Mouse (Mus musculus): ENCODE data around the gene Tssk4. TPM values are rescaled to one million over a fixed set of nuclear protein-coding genes. Genes with fewer than 3 reads are reported as not detected.

Gene Tssk4
- polyA plus RNA-seq, 1 experiment: 1.6 TPM

DNA sequence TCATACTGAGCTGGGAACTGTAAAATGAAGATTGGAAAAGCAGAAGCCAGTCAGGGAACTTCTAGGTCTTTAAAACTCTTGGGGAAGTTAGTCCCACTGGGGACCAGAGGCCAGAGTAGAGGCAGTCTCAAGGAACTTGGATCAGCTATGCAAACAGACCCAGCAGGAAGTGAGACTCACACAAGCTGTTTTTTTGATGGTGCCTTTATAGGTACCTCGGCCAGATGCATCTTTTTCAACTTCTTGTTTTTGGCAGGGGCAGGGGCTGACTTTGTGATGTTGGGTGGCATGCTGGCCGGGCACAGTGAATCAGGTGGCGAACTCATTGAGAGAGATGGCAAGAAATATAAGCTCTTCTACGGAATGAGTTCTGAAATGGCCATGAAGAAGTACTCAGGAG, 27.6 kb downstream of the Tssk4 start:
- Histone ChIP-seq H3K4me3 (ENCODE audit: extremely low read depth, insufficient read depth, insufficient read length) (no peak overlapping the region), H3K27me3 (ENCODE audit: control insufficient read depth, insufficient read depth, low read length) (no peaks in the 10 kb centered on the region), H3K27ac (ENCODE audit: insufficient read depth, low read length) (no peak overlapping the region; the same call in 1 of the 2 replicates), H3K36me3 (ENCODE audit: control insufficient read depth, insufficient read depth, low read length) (peaks cover 21% of the 10 kb centered on the region), H3K4me1 (ENCODE audit: control insufficient read depth, insufficient read depth, insufficient read length) (peaks cover 5% of the 10 kb centered on the region; the same call in 1 of the 2 replicates)
- WGBS: 65% methylated on average over 4 of the region's 4 CpGs
- no peak for DNase-seq (ENCODE audit: low read depth in 1 of 2, low spot score in 2 of 2)
- TF ChIP-seq CTCF (IDR thresholded peaks at IDR 0.05; ENCODE audit: extremely low read depth, insufficient read depth, insufficient read length, insufficient replicate concordance): no peak
- no peak for TF ChIP-seq POLR2A (IDR thresholded peaks at IDR 0.05; ENCODE audit: low read depth, low read length)

GRCm38 (mm10) chr14:55681160-55682117, 31.5 kb downstream of the Tssk4 start, which contains the start of gene Tinf2:
Gene Tinf2, minus strand, starts transcription at chr14:55681820.
- TF ChIP-seq POLR2A (IDR thresholded peaks at IDR 0.05; ENCODE audit: low read depth, low read length) (no peak), CTCF (IDR thresholded peaks at IDR 0.05; ENCODE audit: extremely low read depth, insufficient read depth, insufficient read length, insufficient replicate concordance) (peak; percentile 64; the same call in 1 of the 2 replicates)
- under 1% methylated on average over 66 of the region's 66 CpGs for WGBS
- no peaks in the 10 kb centered on the region for H3K27me3 ChIP-seq (ENCODE audit: control insufficient read depth, insufficient read depth, low read length)

DNA sequence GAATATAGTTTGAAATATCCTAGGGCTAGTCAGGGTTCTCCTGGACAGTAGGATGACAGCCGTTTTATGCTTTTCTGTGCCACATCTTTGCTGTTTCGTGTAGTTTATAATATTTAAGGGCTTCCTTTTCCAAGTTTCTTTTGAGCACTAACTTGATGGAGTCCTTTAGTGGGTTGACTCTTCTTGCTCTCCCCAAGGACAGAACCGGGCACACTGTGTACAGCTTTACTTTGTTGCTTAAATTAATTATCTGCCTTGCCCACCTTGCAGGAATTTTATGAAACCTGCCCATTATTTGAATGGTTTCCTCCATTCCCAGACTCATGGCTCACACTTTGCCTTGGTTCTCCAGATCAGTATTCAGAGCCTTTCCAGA, 32.1 kb downstream of the Tssk4 start:
- WGBS: 8% methylated on average over 3 of the region's 3 CpGs
- no peak for DNase-seq (ENCODE audit: low read depth in 1 of 2, low spot score in 2 of 2)
- TF ChIP-seq POLR2A (IDR thresholded peaks at IDR 0.05; ENCODE audit: low read depth, low read length): no peak
- no peak for TF ChIP-seq CTCF (IDR thresholded peaks at IDR 0.05; ENCODE audit: extremely low read depth, insufficient read depth, insufficient read length, insufficient replicate concordance)
- no peaks in the 10 kb centered on the region for H3K27me3 ChIP-seq (ENCODE audit: control insufficient read depth, insufficient read depth, low read length)
- no peak overlapping the region for H3K27ac ChIP-seq (ENCODE audit: insufficient read depth, low read length)
- H3K4me1 ChIP-seq (ENCODE audit: control insufficient read depth, insufficient read depth, insufficient read length): peaks cover 3% of the 10 kb centered on the region; the same call in 1 of the 2 replicates
- peak overlapping the region; percentile 74 for H3K4me3 ChIP-seq (ENCODE audit: extremely low read depth, insufficient read depth, insufficient read length)
- H3K36me3 ChIP-seq (ENCODE audit: control insufficient read depth, insufficient read depth, low read length): peaks cover 18% of the 10 kb centered on the region

More at GRCm38 (mm10) chr14:55681160-55682117, 31.5 kb downstream of the Tssk4 start, which contains the start of gene Tinf2:
- Histone ChIP-seq H3K27ac (ENCODE audit: insufficient read depth, low read length) (peak within 1 kb of the TSS; percentile 90), H3K36me3 (ENCODE audit: control insufficient read depth, insufficient read depth, low read length) (peaks cover 20% of the 10 kb centered on the region), H3K4me1 (ENCODE audit: control insufficient read depth, insufficient read depth, insufficient read length) (peaks cover 3% of the 10 kb centered on the region; the same call in 1 of the 2 replicates), H3K4me3 (ENCODE audit: extremely low read depth, insufficient read depth, insufficient read length) (peak within 1 kb of the TSS; percentile 74)
- peak; percentile 88 to 94 for DNase-seq (ENCODE audit: low read depth in 1 of 2, low spot score in 2 of 2)

GRCm38 (mm10) chr14:55689433-55689832, 39.4 kb downstream of the Tssk4 start:
- no peak for TF ChIP-seq POLR2A (IDR thresholded peaks at IDR 0.05; ENCODE audit: low read depth, low read length)
- no peak for TF ChIP-seq CTCF (IDR thresholded peaks at IDR 0.05; ENCODE audit: extremely low read depth, insufficient read depth, insufficient read length, insufficient replicate concordance)
- 75% methylated on average over 10 of the region's 10 CpGs for WGBS
- H3K4me1 ChIP-seq (ENCODE audit: control insufficient read depth, insufficient read depth, insufficient read length): no peaks in the 10 kb centered on the region
- DNase-seq (ENCODE audit: low read depth in 1 of 2, low spot score in 2 of 2): no peak
- H3K27me3 ChIP-seq (ENCODE audit: control insufficient read depth, insufficient read depth, low read length): no peaks in the 10 kb centered on the region
- H3K36me3 ChIP-seq (ENCODE audit: control insufficient read depth, insufficient read depth, low read length): no peaks in the 10 kb centered on the region
- no peak overlapping the region for H3K27ac ChIP-seq (ENCODE audit: insufficient read depth, low read length)
- H3K4me3 ChIP-seq (ENCODE audit: extremely low read depth, insufficient read depth, insufficient read length): no peak overlapping the region

GRCm38 (mm10) chr14:55697226-55697625, 47.2 kb downstream of the Tssk4 start:
- no peak overlapping the region for H3K4me3 ChIP-seq (ENCODE audit: extremely low read depth, insufficient read depth, insufficient read length)
- H3K27me3 ChIP-seq (ENCODE audit: control insufficient read depth, insufficient read depth, low read length): no peaks in the 10 kb centered on the region
- H3K27ac ChIP-seq (ENCODE audit: insufficient read depth, low read length): no peak overlapping the region
- H3K36me3 ChIP-seq (ENCODE audit: control insufficient read depth, insufficient read depth, low read length): no peaks in the 10 kb centered on the region
- 56% methylated on average over 4 of the region's 4 CpGs for WGBS
- TF ChIP-seq POLR2A (IDR thresholded peaks at IDR 0.05; ENCODE audit: low read depth, low read length) (no peak), CTCF (IDR thresholded peaks at IDR 0.05; ENCODE audit: extremely low read depth, insufficient read depth, insufficient read length, insufficient replicate concordance) (no peak)
- DNase-seq (ENCODE audit: low read depth in 1 of 2, low spot score in 2 of 2): no peak
- H3K4me1 ChIP-seq (ENCODE audit: control insufficient read depth, insufficient read depth, insufficient read length): no peaks in the 10 kb centered on the region

DNA sequence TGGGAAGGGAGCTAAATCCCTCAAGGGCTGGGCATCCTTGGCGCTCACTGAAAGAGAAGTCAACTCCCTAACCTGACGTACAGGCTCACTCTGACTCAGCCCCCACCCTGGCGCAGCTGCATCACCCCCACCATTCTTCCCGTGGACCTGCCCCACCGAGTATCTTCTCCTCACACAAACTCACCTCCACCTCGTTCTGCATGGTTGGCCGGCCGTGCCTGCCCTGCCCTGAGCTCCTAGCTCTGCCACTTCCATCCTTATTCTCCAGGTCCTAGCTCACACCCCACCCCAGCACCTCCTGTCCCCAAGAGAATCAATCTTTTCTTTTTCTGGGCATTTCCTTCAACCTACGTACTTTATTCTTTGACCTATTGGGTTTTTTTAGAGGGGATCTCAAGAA, 51.1 kb downstream of the Tssk4 start:
- H3K27me3 ChIP-seq (ENCODE audit: control insufficient read depth, insufficient read depth, low read length): no peaks in the 10 kb centered on the region
- H3K36me3 ChIP-seq (ENCODE audit: control insufficient read depth, insufficient read depth, low read length): no peaks in the 10 kb centered on the region
- WGBS: 80% methylated on average over 9 of the region's 9 CpGs
- H3K4me1 ChIP-seq (ENCODE audit: control insufficient read depth, insufficient read depth, insufficient read length): no peaks in the 10 kb centered on the region
- no peak overlapping the region for H3K27ac ChIP-seq (ENCODE audit: insufficient read depth, low read length)
- H3K4me3 ChIP-seq (ENCODE audit: extremely low read depth, insufficient read depth, insufficient read length): no peak overlapping the region
- no peak for DNase-seq (ENCODE audit: low read depth in 1 of 2, low spot score in 2 of 2)
- no peak for TF ChIP-seq CTCF (IDR thresholded peaks at IDR 0.05; ENCODE audit: extremely low read depth, insufficient read depth, insufficient read length, insufficient replicate concordance)
- no peak for TF ChIP-seq POLR2A (IDR thresholded peaks at IDR 0.05; ENCODE audit: low read depth, low read length)

Other genes with a start within 250 kb of the Tssk4 start
- gene Dhrs4, start 171.4 kb upstream of the Tssk4 start, polyA plus RNA-seq (2012; rRNA removed): 18.5 and 21.0 TPM in 2 replicates
- 4.5 and 4.8 TPM in 2 replicates for gene Carmil3, start 159.5 kb upstream of the Tssk4 start, polyA plus RNA-seq (2012; rRNA removed)
- gene Cpne6, start 139.7 kb upstream of the Tssk4 start, polyA plus RNA-seq (2012; rRNA removed): 0.02 TPM in 1 of 2 replicates, not detected in the other
- gene Nrl, start 125.2 kb upstream of the Tssk4 start, polyA plus RNA-seq (2012; rRNA removed): 0.02 and 0.40 TPM in 2 replicates
- gene Pck2, start 109.9 kb upstream of the Tssk4 start, polyA plus RNA-seq (2012; rRNA removed): 47.9 and 53.3 TPM in 2 replicates
- gene Dcaf11, start 90.2 kb upstream of the Tssk4 start, polyA plus RNA-seq (2012; rRNA removed): 73.4 and 77.6 TPM in 2 replicates
- 5.6 and 6.3 TPM in 2 replicates for gene A730061H03Rik, start 89.8 kb upstream of the Tssk4 start, polyA plus RNA-seq (2012; rRNA removed)
- gene Fitm1, start 74.6 kb upstream of the Tssk4 start, polyA plus RNA-seq (2012; rRNA removed): 1.4 and 1.5 TPM in 2 replicates
- 101 and 118 TPM in 2 replicates for gene Psme1, start 72.1 kb upstream of the Tssk4 start, polyA plus RNA-seq (2012; rRNA removed)
- gene Emc9, start 64.9 kb upstream of the Tssk4 start, polyA plus RNA-seq (2012; rRNA removed): 14.5 and 15.0 TPM in 2 replicates
- 60.4 and 67.7 TPM in 2 replicates for gene Psme2, start 59.1 kb upstream of the Tssk4 start, polyA plus RNA-seq (2012; rRNA removed)
- 52.5 and 63.2 TPM in 2 replicates for gene Rnf31, start 58.5 kb upstream of the Tssk4 start, polyA plus RNA-seq (2012; rRNA removed)
- 101 and 154 TPM in 2 replicates for gene Irf9, start 46.6 kb upstream of the Tssk4 start, polyA plus RNA-seq (2012; rRNA removed)
- gene Rec8, start 32.1 kb upstream of the Tssk4 start, polyA plus RNA-seq (2012; rRNA removed): 0.92 and 2.4 TPM in 2 replicates
- 56.7 and 62.4 TPM in 2 replicates for gene Ipo4, start 14.2 kb upstream of the Tssk4 start, polyA plus RNA-seq (2012; rRNA removed)
- gene Gm49378, start 12.3 kb upstream of the Tssk4 start, polyA plus RNA-seq (2012; rRNA removed): 8.2 and 8.9 TPM in 2 replicates
- 44.6 and 45.1 TPM in 2 replicates for gene Tm9sf1, start 6.4 kb upstream of the Tssk4 start, polyA plus RNA-seq (2012; rRNA removed)
- gene Mdp1, start 10.3 kb downstream of the Tssk4 start, polyA plus RNA-seq (2012; rRNA removed): 19.7 and 19.9 TPM in 2 replicates
- 11.6 and 15.9 TPM in 2 replicates for gene Gmpr2, start 21.8 kb downstream of the Tssk4 start, polyA plus RNA-seq (2012; rRNA removed)
- gene Nedd8, start 21.9 kb downstream of the Tssk4 start, polyA plus RNA-seq (2012; rRNA removed): 158 and 177 TPM in 2 replicates
- gene Tinf2, start 31.6 kb downstream of the Tssk4 start, polyA plus RNA-seq (2012; rRNA removed): 19.0 and 20.8 TPM in 2 replicates
- gene Tgm1, start 63.7 kb downstream of the Tssk4 start, polyA plus RNA-seq (2012; rRNA removed): 23.3 and 33.9 TPM in 2 replicates
- gene Rabggta, start 72.1 kb downstream of the Tssk4 start, polyA plus RNA-seq (2012; rRNA removed): 47.3 and 62.6 TPM in 2 replicates
- 62.7 and 86.6 TPM in 2 replicates for gene Dhrs1, start 95.5 kb downstream of the Tssk4 start, polyA plus RNA-seq (2012; rRNA removed)
- 15.1 and 17.2 TPM in 2 replicates for gene Nop9, start 95.5 kb downstream of the Tssk4 start, polyA plus RNA-seq (2012; rRNA removed)
- gene Cideb, start 108.3 kb downstream of the Tssk4 start, polyA plus RNA-seq (2012; rRNA removed): 0.33 and 0.46 TPM in 2 replicates
- 0.83 and 2.1 TPM in 2 replicates for gene Ltb4r2, start 111.2 kb downstream of the Tssk4 start, polyA plus RNA-seq (2012; rRNA removed)
- 4.2 and 6.6 TPM in 2 replicates for gene Ltb4r1, start 115.8 kb downstream of the Tssk4 start, polyA plus RNA-seq (2012; rRNA removed)
- 16.3 and 17.3 TPM in 2 replicates for gene Adcy4, start 133.9 kb downstream of the Tssk4 start, polyA plus RNA-seq (2012; rRNA removed)
- gene Ripk3, start 138.7 kb downstream of the Tssk4 start, polyA plus RNA-seq (2012; rRNA removed): 38.8 and 48.4 TPM in 2 replicates
- 4.6 and 5.0 TPM in 2 replicates for gene Nfatc4, start 173.0 kb downstream of the Tssk4 start, polyA plus RNA-seq (2012; rRNA removed)
- gene Nynrin, start 203.8 kb downstream of the Tssk4 start, polyA plus RNA-seq (2012; rRNA removed): 2.5 and 3.0 TPM in 2 replicates
- gene Cbln3, start 234.2 kb downstream of the Tssk4 start, polyA plus RNA-seq (2012; rRNA removed): 0.07 and 0.13 TPM in 2 replicates
- gene Khnyn, start 234.8 kb downstream of the Tssk4 start, polyA plus RNA-seq (2012; rRNA removed): 30.3 and 31.6 TPM in 2 replicates

Data from spleen, adult 2 months (tissue).